8 mouse cellular contexts compared by ENCODE assay signal in genomic region chr9:106448498-106449031, GRCm38 (mm10). TPM values are rescaled to one million over a fixed set of nuclear protein-coding genes. Genes with fewer than 3 reads are reported as not detected.
DNase-seq lines count a peak whose midpoint lies in the region; ATAC-seq lines count a peak whose summit lies in the region.

No protein-coding gene starts in this region.

- no peaks in the 10 kb centered on the region for H3K9me3 ChIP-seq in forebrain, embryonic 15.5 days

- peak overlapping the region; percentile 39 for H3K4me3 ChIP-seq in forebrain, embryonic 15.5 days

- peak; percentile 77 for DNase-seq in MN1 (ENCODE audit: low spot score)
- DNase-seq in cerebellum, adult 11 months = peak; percentile 82
- DNase-seq in layer of hippocampus, adult 9-11 months = peak; percentile 80
- peak; percentile 81 for DNase-seq in lung, postnatal 14 days
- peak; percentile 52 for DNase-seq in ovary, postnatal 10 days (ENCODE audit: low spot score)
- peak; percentile 75 for DNase-seq in urinary bladder, postnatal 14 days (ENCODE audit: low spot score)

- H3K36me3 ChIP-seq in forebrain, embryonic 15.5 days = no peaks in the 10 kb centered on the region

- peak overlapping the region; percentile 68 for H3K4me2 ChIP-seq in forebrain, embryonic 15.5 days (replicated peaks)

- 1% methylated on average over 23 of the region's 23 CpGs for WGBS in forebrain, embryonic 15.5 days

- peak; percentile 65 for ATAC-seq in forebrain, embryonic 15.5 days (replicated peaks)
- ATAC-seq in hematopoietic stem cell, adult 5-6 weeks (replicated peaks in 1 of 2; ENCODE audit: insufficient read depth in 1 of 2, low FRiP score in 2 of 2, low TSS enrichment in 1 of 2, low read depth in 1 of 2, poor library complexity in 2 of 2, severe bottlenecking in 2 of 2) = peak; percentile 73 to 78

- H3K4me1 ChIP-seq in forebrain, embryonic 15.5 days = peaks cover 47% of the 10 kb centered on the region

- peak overlapping the region; percentile 48 for H3K9ac ChIP-seq in forebrain, embryonic 15.5 days (replicated peaks)

- H3K27ac ChIP-seq in forebrain, embryonic 15.5 days (replicated peaks) = peak overlapping the region; percentile 54; the same call in 1 of the 2 replicates

- no peaks in the 10 kb centered on the region for H3K27me3 ChIP-seq in forebrain, embryonic 15.5 days

RNA-seq across cellular contexts. Expression of gene Abhd14a, which starts 1.1 kb away (rescaled TPM):
- polyA plus RNA-seq in forebrain, embryonic 15.5 days (2015; fragmentation: Nextera tagmentation; extraction: Ambion mirVana) = 64.8 and 68.5 TPM in 2 replicates
- 22.5 and 32.4 TPM in 2 replicates for total RNA-seq in hematopoietic stem cell, adult 5-6 weeks (2017)

RNA-seq across cellular contexts. Expression of gene Abhd14b, which starts 1.3 kb away (rescaled TPM):
- 5.6 and 6.9 TPM in 2 replicates for polyA plus RNA-seq in forebrain, embryonic 15.5 days (2015; fragmentation: Nextera tagmentation; extraction: Ambion mirVana)
- total RNA-seq in hematopoietic stem cell, adult 5-6 weeks (2017) = 19.0 and 20.3 TPM in 2 replicates

RNA-seq across cellular contexts. Expression of gene Pcbp4, which starts 4.5 kb away (rescaled TPM):
- 251 and 266 TPM in 2 replicates for polyA plus RNA-seq in forebrain, embryonic 15.5 days (2015; fragmentation: Nextera tagmentation; extraction: Ambion mirVana)
- 2.1 and 3.3 TPM in 2 replicates for total RNA-seq in hematopoietic stem cell, adult 5-6 weeks (2017)

RNA-seq across cellular contexts. Expression of gene Acy1, which starts 10.4 kb away (rescaled TPM):
- polyA plus RNA-seq in forebrain, embryonic 15.5 days (2015; fragmentation: Nextera tagmentation; extraction: Ambion mirVana) = 33.1 and 36.4 TPM in 2 replicates
- 16.5 and 26.3 TPM in 2 replicates for total RNA-seq in hematopoietic stem cell, adult 5-6 weeks (2017)

RNA-seq across cellular contexts. Expression of gene Gpr62, which starts 17.2 kb away (rescaled TPM):
- polyA plus RNA-seq in forebrain, embryonic 15.5 days (2015; fragmentation: Nextera tagmentation; extraction: Ambion mirVana) = 0.64 and 0.75 TPM in 2 replicates
- total RNA-seq in hematopoietic stem cell, adult 5-6 weeks (2017) = not detected in 2 replicates

Comparison
In these comparisons a context has a peak if more than half of its experiments do, and no peak if none do; other contexts are left out.
1. Peak in every context shown above with its lines: DNase-seq, ATAC-seq, H3K4me3 ChIP-seq and H3K27ac ChIP-seq.